Mouse (Mus musculus): ENCODE data around the gene Pex16.

Pex16 gene

GRCm38 (mm10) chr2:92374514-92374913 is at the start of gene Pex16, which contains the start of gene Large2:
TSS of gene Pex16 (plus strand) at chr2:92374676.
TSS of gene Large2 (minus strand) at chr2:92374869.
- DNase-seq = peak; percentile 67

- DNase-seq = no peak
Measured at GRCm38 (mm10) chr2:92325676-92326075, 48.8 kb upstream of the Pex16 start.

GRCm38 (mm10) chr2:92326221-92326620 is 48.3 kb upstream of the Pex16 start:
- DNase-seq = no peak

- DNase-seq = no peak
Measured at GRCm38 (mm10) chr2:92327601-92328000, 46.9 kb upstream of the Pex16 start.

- DNase-seq = no peak
Measured at GRCm38 (mm10) chr2:92328206-92328605, 46.3 kb upstream of the Pex16 start.

GRCm38 (mm10) chr2:92330840-92331239 is 43.6 kb upstream of the Pex16 start:
- peak; percentile 12 for DNase-seq

GRCm38 (mm10) chr2:92331410-92331809 is 43.1 kb upstream of the Pex16 start:
- peak; percentile 10 for DNase-seq

- no peak for DNase-seq
Measured at GRCm38 (mm10) chr2:92331871-92332270, 42.6 kb upstream of the Pex16 start.

GRCm38 (mm10) chr2:92342418-92342817 is 32.1 kb upstream of the Pex16 start:
- DNase-seq = no peak

- DNase-seq = no peak
Measured at GRCm38 (mm10) chr2:92347191-92347590, 27.3 kb upstream of the Pex16 start.

- no peak for DNase-seq
Measured at GRCm38 (mm10) chr2:92349589-92350425, 24.7 kb upstream of the Pex16 start.

GRCm38 (mm10) chr2:92350686-92351085 is 23.8 kb upstream of the Pex16 start:
- no peak for DNase-seq

GRCm38 (mm10) chr2:92353402-92353801 is 21.1 kb upstream of the Pex16 start:
- DNase-seq = no peak

GRCm38 (mm10) chr2:92354224-92354623 is 20.3 kb upstream of the Pex16 start:
- no peak for DNase-seq

- no peak for DNase-seq
Measured at GRCm38 (mm10) chr2:92359301-92359700, 15.2 kb upstream of the Pex16 start.

GRCm38 (mm10) chr2:92360186-92360823 is 14.2 kb upstream of the Pex16 start:
- DNase-seq = no peak

GRCm38 (mm10) chr2:92360893-92361292 is 13.6 kb upstream of the Pex16 start:
- DNase-seq = peak; percentile 67

GRCm38 (mm10) chr2:92361795-92362194 is 12.7 kb upstream of the Pex16 start:
- no peak for DNase-seq

- DNase-seq = no peak
Measured at GRCm38 (mm10) chr2:92362571-92363228, 11.8 kb upstream of the Pex16 start.

GRCm38 (mm10) chr2:92364086-92364485 is 10.4 kb upstream of the Pex16 start:
- no peak for DNase-seq

- no peak for DNase-seq
Measured at GRCm38 (mm10) chr2:92365568-92365967, 8.9 kb upstream of the Pex16 start.

GRCm38 (mm10) chr2:92367383-92368029 is 7.0 kb upstream of the Pex16 start:
- peak; percentile 31 for DNase-seq

GRCm38 (mm10) chr2:92370375-92370774 is 4.1 kb upstream of the Pex16 start:
- no peak for DNase-seq
